Mouse (Mus musculus): Measurements from ENCODE around the gene Exosc10. TPM values are rescaled to one million over a fixed set of nuclear protein-coding genes. Genes with fewer than 3 reads are reported as not detected.

The Exosc10 gene
- 26.5 and 33.4 TPM in 2 replicates for polyA plus RNA-seq (2012; rRNA removed)

DNA sequence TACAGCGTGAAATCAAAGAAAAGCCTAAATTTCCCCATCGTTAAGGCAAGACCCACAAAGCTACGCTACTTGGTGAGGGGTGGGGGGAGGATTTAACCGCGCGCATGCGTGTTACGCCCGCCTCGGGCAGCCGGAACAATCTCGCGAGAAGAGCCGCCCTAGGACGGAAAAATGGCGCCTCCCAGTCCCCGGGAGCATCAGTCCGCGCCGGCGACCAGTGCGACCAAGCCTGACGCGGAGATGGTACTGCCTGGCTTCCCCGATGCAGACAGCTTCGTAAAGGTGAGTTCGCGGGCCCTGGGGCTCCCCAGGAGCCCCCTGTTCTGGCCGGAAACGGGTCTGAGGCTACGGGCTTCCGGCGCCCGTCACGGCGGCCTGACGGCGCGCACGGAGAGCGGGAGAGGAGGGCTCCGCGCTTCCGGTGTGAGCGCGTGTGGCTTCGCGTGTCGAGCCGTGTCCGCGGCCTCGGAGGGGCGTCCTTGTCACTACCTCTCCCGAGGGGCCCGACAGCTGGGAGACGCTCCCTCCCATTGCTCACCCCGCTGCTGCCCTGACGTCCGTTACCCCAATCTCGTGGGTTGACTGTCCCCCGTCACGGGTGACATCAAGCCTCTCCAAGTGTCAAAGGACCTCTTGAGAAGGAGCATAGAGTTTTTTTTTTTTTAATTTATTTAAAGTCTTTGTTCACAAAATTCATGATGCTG, at the start of gene Exosc10:
Exosc10 (plus strand) TSS at position 133 of the 704 bp plus-strand sequence.
- no peak for TF ChIP-seq CTCF (IDR thresholded peaks at IDR 0.05; ENCODE audit: insufficient read depth, low read length)
- peak; percentile 84; the same call in 1 of the 2 replicates for TF ChIP-seq POLR2A (IDR thresholded peaks at IDR 0.05; ENCODE audit: borderline replicate concordance, extremely low read depth, low read depth, low read length)
- H3K4me1 ChIP-seq (ENCODE audit: control insufficient read depth, insufficient read depth, low read length) = 0 out of 2 replicates have a peak, but pooled peaks cover 4% of the 10 kb centered on the region
- peak; percentile 91 for DNase-seq
- WGBS = under 1% methylated on average over 63 of the region's 63 CpGs
- peak within 1 kb of the TSS; percentile 96 for H3K4me3 ChIP-seq (replicated peaks; ENCODE audit: extremely low read depth, low read depth, low read length)

DNA sequence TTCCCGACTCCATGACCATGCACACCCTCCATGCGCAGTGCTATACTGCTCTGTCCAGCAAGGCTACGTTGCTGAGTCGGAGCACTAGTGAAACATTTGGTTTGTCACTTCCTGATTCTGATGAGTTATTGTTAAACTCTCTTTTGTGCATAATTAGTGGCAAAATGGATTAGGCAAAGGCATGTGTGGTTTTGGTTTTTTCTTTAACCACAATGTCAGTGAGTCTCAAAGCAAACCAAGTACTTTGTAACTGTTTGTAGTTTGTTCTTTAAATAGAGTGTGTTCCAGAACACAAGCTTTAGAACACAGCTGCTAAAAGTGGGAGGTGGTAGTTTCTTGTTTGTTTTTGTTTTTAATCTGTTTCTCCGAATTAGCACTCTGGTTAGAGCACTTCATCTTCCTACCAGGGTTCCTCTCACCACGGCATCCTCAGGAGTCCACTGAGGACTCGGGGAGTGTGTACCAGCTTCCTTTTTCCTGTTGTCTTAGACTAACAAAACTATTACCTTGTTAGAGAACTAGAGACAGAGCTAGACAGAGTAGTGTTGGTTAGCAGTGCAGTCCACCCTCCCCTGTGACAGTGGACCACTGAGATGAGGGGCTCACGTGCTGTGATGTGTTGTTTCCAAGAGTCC, 48.7 kb upstream of the Exosc10 start:
- no peak for DNase-seq
- WGBS = 59% methylated on average over 8 of the region's 8 CpGs
- TF ChIP-seq POLR2A (IDR thresholded peaks at IDR 0.05; ENCODE audit: borderline replicate concordance, extremely low read depth, low read depth, low read length) (no peak), CTCF (IDR thresholded peaks at IDR 0.05; ENCODE audit: insufficient read depth, low read length) (no peak)
- H3K4me1 ChIP-seq (ENCODE audit: control insufficient read depth, insufficient read depth, low read length) = no peaks in the 10 kb centered on the region
- H3K4me3 ChIP-seq (replicated peaks; ENCODE audit: extremely low read depth, low read depth, low read length) = no peak overlapping the region

DNA sequence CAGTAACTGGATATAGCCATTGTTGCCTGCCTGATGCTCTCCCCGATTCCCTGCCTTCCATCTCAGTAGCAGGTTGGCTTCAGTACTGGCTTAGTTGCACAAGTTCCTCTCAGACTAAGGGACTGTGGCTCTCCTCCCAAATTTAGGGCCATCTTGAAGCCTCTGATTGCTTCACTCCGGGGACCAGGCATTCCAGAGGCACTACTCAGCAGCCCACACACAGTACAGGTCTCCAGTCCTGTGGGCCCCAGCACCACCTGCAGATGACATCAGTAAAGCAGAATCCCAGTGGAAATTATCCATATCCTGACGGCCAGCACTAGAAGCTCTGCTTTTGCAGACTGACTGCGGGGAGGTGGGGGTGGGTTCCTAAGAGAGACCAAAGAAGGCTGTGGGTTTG, 47.5 kb upstream of the Exosc10 start:
- Histone ChIP-seq H3K4me3 (replicated peaks; ENCODE audit: extremely low read depth, low read depth, low read length) (no peak overlapping the region), H3K4me1 (ENCODE audit: control insufficient read depth, insufficient read depth, low read length) (no peaks in the 10 kb centered on the region)
- no peak for TF ChIP-seq CTCF (IDR thresholded peaks at IDR 0.05; ENCODE audit: insufficient read depth, low read length)
- no peak for TF ChIP-seq POLR2A (IDR thresholded peaks at IDR 0.05; ENCODE audit: borderline replicate concordance, extremely low read depth, low read depth, low read length)
- 82% methylated on average over 4 of the region's 4 CpGs for WGBS
- no peak for DNase-seq

DNA sequence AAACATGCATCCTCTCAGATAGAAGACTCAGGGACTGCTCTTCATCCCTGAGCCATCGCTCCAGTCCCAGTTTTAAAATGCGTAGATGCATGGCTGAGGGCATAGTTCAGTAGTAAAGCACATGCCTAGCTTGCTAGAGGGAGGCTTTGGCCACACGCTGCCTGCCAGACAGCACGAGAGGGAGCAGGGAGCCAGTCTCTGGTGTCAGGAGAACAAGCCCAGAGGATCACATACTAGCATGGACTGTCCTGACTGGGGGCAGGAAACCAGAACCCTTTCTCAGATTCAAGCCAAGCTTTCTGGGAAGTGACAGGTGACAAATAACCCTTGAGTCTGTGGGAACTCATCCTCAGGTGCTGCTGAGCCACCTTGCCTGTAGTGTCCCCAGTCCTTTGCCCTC, 46.9 kb upstream of the Exosc10 start:
- TF ChIP-seq POLR2A (IDR thresholded peaks at IDR 0.05; ENCODE audit: borderline replicate concordance, extremely low read depth, low read depth, low read length) = no peak
- TF ChIP-seq CTCF (IDR thresholded peaks at IDR 0.05; ENCODE audit: insufficient read depth, low read length) = no peak
- Histone ChIP-seq H3K4me3 (replicated peaks; ENCODE audit: extremely low read depth, low read depth, low read length) (no peak overlapping the region), H3K4me1 (ENCODE audit: control insufficient read depth, insufficient read depth, low read length) (no peaks in the 10 kb centered on the region)
- no peak for DNase-seq
- WGBS = 96% methylated on average over 4 of the region's 4 CpGs

DNA sequence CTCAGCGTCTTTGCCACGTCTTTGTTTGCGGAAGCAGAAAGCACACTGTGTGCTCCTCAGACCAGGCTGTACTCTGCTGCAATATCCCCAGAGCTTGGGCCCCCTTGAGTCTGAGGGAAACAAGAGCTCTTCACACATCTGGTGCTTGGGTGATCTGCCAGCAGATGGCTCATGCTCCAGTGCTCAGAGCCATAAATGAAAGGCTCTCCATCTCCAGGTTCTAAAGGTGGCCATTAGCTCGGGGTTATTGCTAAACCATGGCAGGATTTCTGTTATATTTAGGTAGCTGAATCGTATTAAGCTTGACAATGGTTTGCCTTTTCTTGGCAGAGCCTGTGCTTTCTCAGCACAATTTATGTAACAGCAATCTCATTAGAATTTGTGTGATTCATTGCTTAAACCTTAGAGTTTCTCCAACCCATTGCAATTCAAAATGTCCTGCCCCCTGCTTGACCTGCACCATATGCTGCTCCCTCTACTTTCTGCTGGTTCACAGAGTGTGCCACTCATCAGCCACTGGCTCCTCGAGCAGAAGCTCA, 45.1 kb upstream of the Exosc10 start:
- DNase-seq = no peak
- Histone ChIP-seq H3K4me1 (ENCODE audit: control insufficient read depth, insufficient read depth, low read length) (no peaks in the 10 kb centered on the region), H3K4me3 (replicated peaks; ENCODE audit: extremely low read depth, low read depth, low read length) (no peak overlapping the region)
- WGBS = 72% methylated on average over 6 of the region's 6 CpGs
- TF ChIP-seq POLR2A (IDR thresholded peaks at IDR 0.05; ENCODE audit: borderline replicate concordance, extremely low read depth, low read depth, low read length) (no peak), CTCF (IDR thresholded peaks at IDR 0.05; ENCODE audit: insufficient read depth, low read length) (no peak)

DNA sequence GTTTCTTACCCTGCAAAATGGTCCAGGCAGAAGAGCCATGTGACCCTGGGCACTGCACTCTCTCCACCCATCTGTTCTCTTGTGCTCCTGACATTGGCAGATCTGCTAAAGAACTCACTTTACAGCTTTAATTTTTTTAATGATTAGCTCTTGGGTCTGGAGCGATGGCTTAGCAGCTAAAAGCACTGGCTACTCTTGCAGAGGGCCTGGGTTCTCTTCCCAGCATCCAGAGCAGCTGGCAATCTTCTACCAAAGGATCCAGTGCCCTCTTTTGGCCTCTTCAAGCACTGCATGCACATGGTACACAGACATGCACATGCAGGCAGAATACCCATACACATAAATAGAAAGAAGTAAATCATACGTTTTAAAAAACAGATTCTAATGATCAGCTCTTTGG, 42.9 kb upstream of the Exosc10 start:
- DNase-seq = no peak

DNA sequence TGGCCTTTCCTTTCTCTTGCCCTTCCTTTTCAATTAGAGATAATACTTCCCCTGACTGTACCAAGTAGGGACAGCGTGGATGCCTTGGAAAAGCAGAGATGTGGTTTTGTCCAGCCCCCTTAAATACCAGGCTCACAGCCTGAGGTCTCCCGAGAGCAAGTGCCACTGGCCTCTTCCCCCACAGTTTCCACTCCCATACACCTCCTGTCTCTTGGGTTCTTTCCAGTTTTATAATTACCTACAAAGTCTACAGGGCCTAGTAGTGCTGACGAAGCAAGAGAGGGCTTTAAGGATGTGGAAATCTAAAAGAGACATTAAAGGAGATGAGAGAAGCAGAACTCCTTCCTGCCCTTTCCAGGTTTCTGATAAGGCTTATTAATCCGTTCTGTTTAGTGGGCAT, 40.4 kb upstream of the Exosc10 start:
- TF ChIP-seq CTCF (IDR thresholded peaks at IDR 0.05; ENCODE audit: insufficient read depth, low read length) = no peak
- TF ChIP-seq POLR2A (IDR thresholded peaks at IDR 0.05; ENCODE audit: borderline replicate concordance, extremely low read depth, low read depth, low read length) = no peak
- WGBS = 71% methylated on average over 4 of the region's 4 CpGs
- no peak for DNase-seq
- H3K4me1 ChIP-seq (ENCODE audit: control insufficient read depth, insufficient read depth, low read length) = no peaks in the 10 kb centered on the region
- H3K4me3 ChIP-seq (replicated peaks; ENCODE audit: extremely low read depth, low read depth, low read length) = no peak overlapping the region

More for the DNA sequence above, 42.9 kb upstream of the Exosc10 start:
- 96% methylated on average over 2 of the region's 2 CpGs for WGBS
- TF ChIP-seq CTCF (IDR thresholded peaks at IDR 0.05; ENCODE audit: insufficient read depth, low read length) (no peak), POLR2A (IDR thresholded peaks at IDR 0.05; ENCODE audit: borderline replicate concordance, extremely low read depth, low read depth, low read length) (no peak)
- H3K4me1 ChIP-seq (ENCODE audit: control insufficient read depth, insufficient read depth, low read length) = no peaks in the 10 kb centered on the region
- no peak overlapping the region for H3K4me3 ChIP-seq (replicated peaks; ENCODE audit: extremely low read depth, low read depth, low read length)

DNA sequence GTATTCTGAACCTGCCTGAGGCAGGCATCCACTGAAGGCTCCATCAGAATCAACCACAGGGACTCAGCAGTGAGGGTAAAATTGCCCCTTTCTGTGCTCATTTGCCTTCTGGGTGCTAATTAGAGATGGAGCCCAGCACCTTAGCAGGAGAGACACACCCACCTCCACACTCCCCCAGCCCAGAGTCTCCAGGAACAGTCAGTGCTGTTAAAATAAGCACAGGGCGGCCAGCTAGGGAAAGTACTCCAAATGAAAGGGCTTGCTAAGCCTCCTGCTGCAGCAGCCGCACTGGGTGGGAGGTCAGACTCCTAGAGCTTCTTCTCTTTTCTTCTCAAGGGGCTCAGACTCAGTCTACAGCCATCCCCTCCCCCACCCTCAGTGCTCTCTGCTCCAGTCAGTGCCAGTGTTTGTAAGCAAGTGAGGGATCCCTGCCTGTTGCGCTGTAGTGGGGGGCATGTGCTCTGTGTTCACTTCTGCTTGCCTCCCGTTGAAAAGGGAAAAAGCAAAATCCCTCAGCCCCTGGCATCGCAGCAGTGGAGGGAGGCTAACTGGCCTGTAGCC, 39.9 kb upstream of the Exosc10 start:
- H3K4me3 ChIP-seq (replicated peaks; ENCODE audit: extremely low read depth, low read depth, low read length) = no peak overlapping the region
- no peaks in the 10 kb centered on the region for H3K4me1 ChIP-seq (ENCODE audit: control insufficient read depth, insufficient read depth, low read length)
- TF ChIP-seq CTCF (IDR thresholded peaks at IDR 0.05; ENCODE audit: insufficient read depth, low read length) (no peak), POLR2A (IDR thresholded peaks at IDR 0.05; ENCODE audit: borderline replicate concordance, extremely low read depth, low read depth, low read length) (no peak)
- whole genome bisulfite sequencing = 67% methylated on average over 5 of the region's 5 CpGs
- DNase-seq = no peak

DNA sequence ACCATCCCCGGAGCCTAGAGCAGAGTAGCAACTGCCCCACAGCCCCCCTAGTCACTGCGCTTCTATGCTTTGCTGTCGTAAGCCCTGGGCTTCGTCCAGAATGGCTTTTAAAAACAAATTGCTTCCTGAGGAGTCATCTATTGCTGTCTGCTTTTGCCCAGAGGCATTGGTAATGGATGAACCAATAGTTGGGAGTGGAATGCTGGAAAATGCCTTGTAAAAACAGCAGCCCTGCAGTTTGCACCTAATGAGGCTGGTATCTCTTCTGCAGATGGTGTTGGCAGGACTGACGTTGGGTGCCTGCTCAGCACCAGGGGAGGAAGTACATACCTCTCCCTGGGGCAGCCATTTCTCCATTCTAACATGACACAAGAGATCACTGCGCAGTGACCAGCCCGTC, 34.7 kb upstream of the Exosc10 start:
- Histone ChIP-seq H3K4me1 (ENCODE audit: control insufficient read depth, insufficient read depth, low read length) (no peaks in the 10 kb centered on the region), H3K4me3 (replicated peaks; ENCODE audit: extremely low read depth, low read depth, low read length) (no peak overlapping the region)
- 70% methylated on average over 7 of the region's 7 CpGs for WGBS
- TF ChIP-seq CTCF (IDR thresholded peaks at IDR 0.05; ENCODE audit: insufficient read depth, low read length) (no peak), POLR2A (IDR thresholded peaks at IDR 0.05; ENCODE audit: borderline replicate concordance, extremely low read depth, low read depth, low read length) (no peak)
- DNase-seq = no peak

Measured in lung, adult 2 months (tissue).